Mouse (Mus musculus): Measurements from ENCODE around the gene Pdk2. TPM values are rescaled to one million over a fixed set of nuclear protein-coding genes. Genes with fewer than 3 reads are reported as not detected.
A peak's percentile ranks its signal among the peaks of the same experiment; 100 is the strongest.

Pdk2 gene
- polyA plus RNA-seq, 1 experiment from 2014 or later, result 94.7 TPM

- H3K4me2 ChIP-seq (ENCODE audit: low read length), result peak overlapping the region; percentile 97
- H3K27ac ChIP-seq, result peak overlapping the region; percentile 94
- no peaks in the 10 kb centered on the region for H3K9me3 ChIP-seq (replicated peaks; ENCODE audit: low read length)
- WGBS, result 2% methylated on average over 12 of the region's 12 CpGs
- TF ChIP-seq CTCF (IDR thresholded peaks at IDR 0.05; ENCODE audit: low read depth), result peak; percentile 18; the same call in 1 of the 2 replicates
- peak overlapping the region; percentile 90 for H3K9ac ChIP-seq (ENCODE audit: low read depth, low read length)
- no peaks in the 10 kb centered on the region for H3K27me3 ChIP-seq (ENCODE audit: insufficient read depth, low read length)
- DNase-seq (ENCODE audit: low spot score) (peak; percentile 97), ATAC-seq (replicated peaks; ENCODE audit: low FRiP score, low read depth) (peak; percentile 50)
- H3K4me1 ChIP-seq (replicated peaks; ENCODE audit: insufficient read depth, low read length), result peaks cover 58% of the 10 kb centered on the region
- no peaks in the 10 kb centered on the region for H3K36me3 ChIP-seq (ENCODE audit: insufficient read depth, low read length)
- H3K4me3 ChIP-seq (replicated peaks; ENCODE audit: low read depth, low read length), result peak overlapping the region; percentile 45
Measured at GRCm38 (mm10) chr11:94989562-94990017, 51.6 kb downstream of the Pdk2 start.

DNA sequence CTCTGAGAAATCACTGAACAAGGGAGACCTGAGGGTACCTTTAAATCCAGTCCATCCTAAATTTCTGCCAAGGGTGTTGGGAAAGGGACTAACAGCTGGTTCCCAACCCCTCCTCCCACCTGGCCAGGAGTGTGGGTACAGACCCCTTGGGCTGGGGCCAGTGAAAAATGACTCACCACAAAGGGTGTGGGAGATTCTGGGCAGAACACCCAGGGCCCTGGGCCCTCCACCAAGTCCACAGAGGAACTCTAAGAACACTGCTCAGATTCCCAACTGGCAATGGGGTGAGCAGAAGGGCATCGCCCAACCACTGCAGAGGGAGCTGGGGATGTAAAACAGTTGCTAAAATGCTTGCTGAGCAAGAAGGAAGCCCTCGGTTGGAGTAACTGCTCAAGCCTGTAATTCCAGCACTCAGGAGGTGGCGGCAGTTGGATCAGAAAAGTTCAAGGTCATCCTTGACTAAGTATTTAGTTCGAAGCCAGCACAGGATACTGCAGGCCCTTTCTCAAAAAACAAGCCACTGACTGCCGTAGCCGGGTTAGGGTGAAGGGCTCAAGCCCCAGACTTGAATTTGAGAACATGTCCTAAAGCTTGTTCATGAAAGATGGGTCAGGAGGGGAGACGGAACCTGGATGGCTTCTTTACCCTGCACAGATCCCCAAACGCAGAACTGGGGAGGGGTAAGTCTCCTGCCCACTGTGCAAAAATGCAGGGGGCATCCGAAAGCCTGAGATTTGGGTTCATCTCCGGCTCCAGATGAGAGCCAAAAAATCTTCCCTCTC, 52.2 kb downstream of the Pdk2 start:
- ATAC-seq (replicated peaks; ENCODE audit: low FRiP score, low read depth) (no peak), DNase-seq (ENCODE audit: low spot score) (no peak)
- TF ChIP-seq CTCF (IDR thresholded peaks at IDR 0.05; ENCODE audit: low read depth), result no peak
- peak overlapping the region; percentile 94 for H3K27ac ChIP-seq
- peak overlapping the region; percentile 97 for H3K4me2 ChIP-seq (ENCODE audit: low read length)
- H3K9ac ChIP-seq (ENCODE audit: low read depth, low read length), result peak overlapping the region; percentile 90
- no peaks in the 10 kb centered on the region for H3K36me3 ChIP-seq (ENCODE audit: insufficient read depth, low read length)
- no peaks in the 10 kb centered on the region for H3K9me3 ChIP-seq (replicated peaks; ENCODE audit: low read length)
- H3K4me3 ChIP-seq (replicated peaks; ENCODE audit: low read depth, low read length), result peak overlapping the region; percentile 45
- no peaks in the 10 kb centered on the region for H3K27me3 ChIP-seq (ENCODE audit: insufficient read depth, low read length)
- WGBS, result 13% methylated on average over 10 of the region's 10 CpGs
- H3K4me1 ChIP-seq (replicated peaks; ENCODE audit: insufficient read depth, low read length), result peaks cover 52% of the 10 kb centered on the region

DNA sequence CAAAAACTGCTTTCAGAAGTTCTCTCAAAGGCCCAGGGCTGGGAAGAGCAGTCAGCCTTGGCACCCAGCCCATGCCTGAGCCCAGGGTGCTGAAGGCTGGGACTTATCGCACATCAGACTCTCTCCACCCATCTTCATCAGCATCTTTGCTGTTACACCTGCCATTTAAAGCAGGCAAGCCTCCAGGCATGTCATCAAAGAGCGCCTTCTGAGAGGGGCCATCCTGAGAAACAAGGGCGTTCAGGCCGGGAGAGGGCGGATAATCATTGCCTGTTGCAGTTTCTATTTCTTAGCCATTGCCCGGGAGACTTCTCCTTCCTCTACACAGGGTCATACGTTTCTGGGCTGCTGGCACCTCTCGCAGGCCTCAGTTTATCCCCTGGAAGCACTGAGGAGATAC, 53.3 kb downstream of the Pdk2 start:
- H3K4me2 ChIP-seq (ENCODE audit: low read length), result no peak overlapping the region
- 83% methylated on average over 8 of the region's 8 CpGs for WGBS
- H3K27ac ChIP-seq, result no peak overlapping the region
- H3K9ac ChIP-seq (ENCODE audit: low read depth, low read length), result no peak overlapping the region
- no peak for TF ChIP-seq CTCF (IDR thresholded peaks at IDR 0.05; ENCODE audit: low read depth)
- no peaks in the 10 kb centered on the region for H3K27me3 ChIP-seq (ENCODE audit: insufficient read depth, low read length)
- peaks cover 41% of the 10 kb centered on the region for H3K4me1 ChIP-seq (replicated peaks; ENCODE audit: insufficient read depth, low read length)
- ATAC-seq (replicated peaks; ENCODE audit: low FRiP score, low read depth), result no peak
- no peaks in the 10 kb centered on the region for H3K36me3 ChIP-seq (ENCODE audit: insufficient read depth, low read length)
- DNase-seq (ENCODE audit: low spot score), result no peak
- no peaks in the 10 kb centered on the region for H3K9me3 ChIP-seq (replicated peaks; ENCODE audit: low read length)
- no peak overlapping the region for H3K4me3 ChIP-seq (replicated peaks; ENCODE audit: low read depth, low read length)

DNA sequence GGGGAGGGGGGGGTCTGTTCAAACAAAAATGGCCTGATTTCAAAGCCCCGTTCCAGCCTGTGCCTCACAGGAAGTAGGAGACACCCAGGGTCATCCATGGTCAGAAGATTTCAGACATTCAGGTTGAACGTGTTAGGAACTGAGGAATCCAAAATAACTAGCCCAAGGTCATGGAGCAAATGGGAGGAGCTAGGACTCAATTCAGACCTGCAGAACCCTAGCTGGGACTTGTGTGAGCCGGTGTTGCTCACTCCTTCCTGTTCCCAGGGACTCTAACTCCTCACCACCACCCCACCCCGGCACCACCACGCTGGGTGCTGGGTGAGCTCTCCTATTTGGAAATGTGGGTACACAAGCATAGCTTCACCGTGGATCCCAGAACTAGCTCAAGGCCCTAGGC, 53.8 kb downstream of the Pdk2 start:
- no peak overlapping the region for H3K4me2 ChIP-seq (ENCODE audit: low read length)
- no peak overlapping the region for H3K4me3 ChIP-seq (replicated peaks; ENCODE audit: low read depth, low read length)
- no peak overlapping the region for H3K27ac ChIP-seq
- H3K4me1 ChIP-seq (replicated peaks; ENCODE audit: insufficient read depth, low read length), result peaks cover 36% of the 10 kb centered on the region
- H3K36me3 ChIP-seq (ENCODE audit: insufficient read depth, low read length), result no peaks in the 10 kb centered on the region
- H3K27me3 ChIP-seq (ENCODE audit: insufficient read depth, low read length), result no peaks in the 10 kb centered on the region
- no peak overlapping the region for H3K9ac ChIP-seq (ENCODE audit: low read depth, low read length)
- WGBS, result 41% methylated on average over 6 of the region's 6 CpGs
- DNase-seq (ENCODE audit: low spot score) (no peak), ATAC-seq (replicated peaks; ENCODE audit: low FRiP score, low read depth) (no peak)
- no peak for TF ChIP-seq CTCF (IDR thresholded peaks at IDR 0.05; ENCODE audit: low read depth)
- no peaks in the 10 kb centered on the region for H3K9me3 ChIP-seq (replicated peaks; ENCODE audit: low read length)

DNA sequence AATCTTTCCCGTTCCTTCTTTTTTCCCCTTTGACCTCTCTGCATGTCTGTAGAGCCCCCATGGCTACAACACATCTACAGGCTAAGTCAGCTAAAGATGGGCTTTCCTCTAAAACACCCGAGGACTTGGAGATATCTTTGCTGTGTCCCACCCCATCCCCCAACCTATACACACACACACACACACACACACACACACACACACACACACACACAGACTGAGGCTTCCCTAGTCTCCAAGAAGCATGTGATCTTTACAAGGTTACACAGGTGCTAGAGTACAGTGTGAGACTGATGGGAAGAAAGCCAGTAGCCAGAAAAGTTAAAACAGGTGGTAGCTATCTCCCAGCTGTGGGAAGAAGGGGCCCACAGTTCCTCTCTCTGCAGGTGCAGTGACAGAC, 54.7 kb downstream of the Pdk2 start:
- H3K4me1 ChIP-seq (replicated peaks; ENCODE audit: insufficient read depth, low read length), result peaks cover 36% of the 10 kb centered on the region
- ATAC-seq (replicated peaks; ENCODE audit: low FRiP score, low read depth) (no peak), DNase-seq (ENCODE audit: low spot score) (no peak)
- H3K4me3 ChIP-seq (replicated peaks; ENCODE audit: low read depth, low read length), result no peak overlapping the region
- no peak for TF ChIP-seq CTCF (IDR thresholded peaks at IDR 0.05; ENCODE audit: low read depth)
- WGBS, result 73% methylated on average over 2 of the region's 2 CpGs
- H3K9me3 ChIP-seq (replicated peaks; ENCODE audit: low read length), result no peaks in the 10 kb centered on the region
- no peak overlapping the region for H3K9ac ChIP-seq (ENCODE audit: low read depth, low read length)
- no peaks in the 10 kb centered on the region for H3K36me3 ChIP-seq (ENCODE audit: insufficient read depth, low read length)
- no peak overlapping the region for H3K27ac ChIP-seq
- H3K4me2 ChIP-seq (ENCODE audit: low read length), result no peak overlapping the region
- no peaks in the 10 kb centered on the region for H3K27me3 ChIP-seq (ENCODE audit: insufficient read depth, low read length)

DNA sequence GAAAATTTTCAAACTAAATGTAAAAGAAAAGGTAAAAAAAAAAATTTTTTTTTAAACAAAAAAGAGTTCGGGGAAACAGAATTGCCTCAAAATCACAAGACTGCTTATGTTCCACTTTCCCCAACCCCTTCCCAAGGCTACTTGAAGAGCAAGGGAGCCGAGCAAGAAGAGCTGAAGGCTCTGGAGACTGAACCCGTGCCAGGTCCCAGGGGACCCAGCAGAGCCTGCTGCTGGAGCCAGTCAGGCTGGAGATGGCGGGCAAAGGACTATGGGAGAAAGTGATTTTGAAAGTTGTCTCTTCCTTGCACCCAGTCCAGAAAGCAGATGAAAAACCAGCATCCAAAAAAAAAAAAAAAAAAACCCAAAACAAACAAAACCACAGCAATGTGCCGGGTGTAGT, 55.3 kb downstream of the Pdk2 start:
- Histone ChIP-seq H3K9me3 (replicated peaks; ENCODE audit: low read length) (no peaks in the 10 kb centered on the region), H3K36me3 (ENCODE audit: insufficient read depth, low read length) (no peaks in the 10 kb centered on the region), H3K27me3 (ENCODE audit: insufficient read depth, low read length) (no peaks in the 10 kb centered on the region), H3K27ac (no peak overlapping the region), H3K9ac (ENCODE audit: low read depth, low read length) (no peak overlapping the region), H3K4me2 (ENCODE audit: low read length) (no peak overlapping the region), H3K4me3 (replicated peaks; ENCODE audit: low read depth, low read length) (no peak overlapping the region), H3K4me1 (replicated peaks; ENCODE audit: insufficient read depth, low read length) (peaks cover 36% of the 10 kb centered on the region)
- 76% methylated on average over 5 of the region's 5 CpGs for WGBS
- DNase-seq (ENCODE audit: low spot score) (no peak), ATAC-seq (replicated peaks; ENCODE audit: low FRiP score, low read depth) (no peak)
- TF ChIP-seq CTCF (IDR thresholded peaks at IDR 0.05; ENCODE audit: low read depth), result no peak

All from kidney, postnatal 0 days (tissue).